Mouse (Mus musculus): ENCODE measurements at regions not wholly inside any gene's neighbourhood (a gene's known extent, or its start where the extent isn't known, plus 50 kb on each side); places are given as distances from the start of the nearest gene placed in this dataset.

DNA sequence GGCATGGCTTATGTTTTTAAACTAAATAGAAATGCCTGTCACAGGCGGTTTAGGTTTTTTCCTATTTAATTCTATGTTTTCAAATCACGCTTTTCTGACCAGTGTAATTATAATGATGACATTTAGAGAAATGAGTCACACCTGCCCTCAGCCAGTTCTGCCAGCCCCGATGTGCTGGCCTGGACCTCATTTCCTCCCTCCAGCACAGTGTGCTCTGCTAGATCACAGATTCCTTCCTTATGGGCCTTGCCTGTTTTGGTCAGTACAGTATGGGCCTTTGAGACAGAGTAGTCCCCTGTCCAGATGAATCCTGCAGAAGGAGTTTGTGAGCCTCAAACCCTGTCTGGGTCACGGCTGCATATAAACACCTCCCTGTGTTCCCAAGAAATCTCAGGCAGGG lies 569.6 kb upstream of the Btbd3 start:
- TF ChIP-seq ZNF384 (IDR thresholded peaks at IDR 0.05; ENCODE audit: low read depth, low read length) = no peak
- TF ChIP-seq ZC3H11A (IDR thresholded peaks at IDR 0.05; ENCODE audit: borderline replicate concordance, low read depth, low read length) = no peak
- TF ChIP-seq MAFK (IDR thresholded peaks at IDR 0.05; ENCODE audit: insufficient read depth, low read depth, low read length) = no peak
- no peak for TF ChIP-seq CHD2 (IDR thresholded peaks at IDR 0.05; ENCODE audit: low read depth, low read length)
- TF ChIP-seq HCFC1 (IDR thresholded peaks at IDR 0.05; ENCODE audit: borderline replicate concordance, insufficient read depth, low read length) = no peak

Measured in ES-E14 (cell line).